Mouse (Mus musculus) ES-Bruce4 (cell line): ENCODE measurements around the gene 2510009E07Rik. TPM values are rescaled to one million over a fixed set of nuclear protein-coding genes. Genes with fewer than 3 reads are reported as not detected.

ENCODE experiments used
- H3K27ac ChIP-seq: 2 replicates; pipeline ENCODE4 v1.5.1; 2012; ENCODE audit warnings: low read length, inconsistent platforms; ENCODE audit not compliant: insufficient read depth
- H3K27me3 ChIP-seq: 2 replicates; pipeline ENCODE4 v1.6.1; 2012; ENCODE audit warnings: mild to moderate bottlenecking, low read length, inconsistent platforms; ENCODE audit not compliant: control insufficient read depth, poor library complexity, insufficient read depth, severe bottlenecking
- H3K36me3 ChIP-seq: 2 replicates; pipeline ENCODE4 v1.6.1; 2012; ENCODE audit warnings: inconsistent platforms, mild to moderate bottlenecking, low read length, moderate library complexity; ENCODE audit not compliant: control insufficient read depth, poor library complexity, insufficient read depth, severe bottlenecking
- H3K4me1 ChIP-seq: one replicate; pipeline ENCODE4 v1.8.1; 2011; ENCODE audit warnings: low read length; ENCODE audit not compliant: control insufficient read depth, insufficient read depth
- H3K4me3 ChIP-seq: 2 replicates; pipeline ENCODE4 v1.5.1; 2011; ENCODE audit warnings: low read depth, mild to moderate bottlenecking, low read length
- H3K9ac ChIP-seq: 2 replicates; pipeline ENCODE4 v1.6.1; 2012; ENCODE audit warnings: low read depth, mild to moderate bottlenecking, inconsistent platforms; ENCODE audit not compliant: poor library complexity, severe bottlenecking
- H3K9me3 ChIP-seq: replicated peaks from 2 replicates; pipeline ENCODE4 v1.6.1; 2012; ENCODE audit warnings: mild to moderate bottlenecking, low read length, inconsistent platforms; ENCODE audit not compliant: control insufficient read depth, poor library complexity, insufficient read depth, severe bottlenecking
- CTCF ChIP-seq: IDR thresholded peaks from one replicate; pipeline ENCODE4 v1.8.1; 2011; ENCODE audit warnings: low read depth, low read length
- EP300 ChIP-seq: IDR thresholded peaks from 2 replicates; pipeline ENCODE4 v1.6.1; 2011; ENCODE audit warnings: low read depth, low read length; ENCODE audit not compliant: insufficient read depth
- POLR2A ChIP-seq: IDR thresholded peaks from one replicate; pipeline ENCODE4 v1.8.1; 2011; ENCODE audit warnings: low read length; ENCODE audit not compliant: insufficient read depth
- polyA plus RNA-seq: library from polyadenylated mRNA; stranded (reverse); fragments of >200 nt; gene quantifications from 2 replicates; pipeline ENCODE4 v1.2.4, GENCODE M21; 2011; ENCODE audit warnings: low read depth; ENCODE audit not compliant: missing spikeins, insufficient read depth, insufficient read length

2510009E07Rik gene
- 0.39 and 1.1 TPM in 2 replicates for polyA plus RNA-seq

DNA sequence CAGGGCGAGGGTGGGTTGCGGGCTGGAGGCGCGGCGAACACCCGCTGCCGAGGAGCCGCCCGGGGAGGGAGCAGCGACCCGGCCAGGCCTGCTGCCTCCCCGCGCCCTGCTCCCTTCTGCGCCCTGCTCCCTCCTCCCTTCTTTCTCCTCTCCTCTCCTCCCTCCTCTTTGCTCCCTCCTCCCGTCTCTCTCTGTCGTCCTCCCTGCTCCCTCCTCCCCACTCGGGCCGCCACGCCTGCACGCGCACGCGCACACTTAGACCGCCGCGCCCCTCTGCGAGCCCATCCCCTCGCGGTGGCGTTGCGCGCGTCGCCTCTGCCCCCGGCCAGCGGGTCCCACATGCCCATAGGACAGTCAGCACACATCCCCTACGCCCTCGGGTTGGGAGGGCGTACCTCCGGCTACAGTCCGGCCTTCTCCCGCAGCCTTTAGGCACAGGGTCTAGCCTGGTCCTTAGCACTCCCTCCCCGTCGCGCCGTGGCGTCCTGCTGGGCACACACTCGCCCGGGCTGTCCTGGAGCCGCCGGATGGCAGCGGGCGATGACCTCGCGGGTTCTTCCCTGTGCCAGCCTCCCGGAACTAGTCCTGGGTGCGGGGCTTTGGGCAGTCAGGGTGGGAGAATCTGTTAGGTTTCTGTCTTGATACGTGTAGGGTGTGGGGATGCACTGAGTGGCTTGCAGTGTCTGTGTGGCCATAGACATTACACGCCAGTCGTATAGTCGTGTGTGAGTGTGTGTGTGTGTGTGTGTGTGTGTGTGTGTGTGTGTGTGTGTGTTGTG, at the start of gene 2510009E07Rik:
Gene 2510009E07Rik, minus strand, starts transcription at position 203 of the 779 bp plus-strand sequence.
- Histone ChIP-seq H3K9ac (peak within 1 kb of the TSS; percentile 49), H3K27me3 (no peaks in the 10 kb centered on the region; the same call in 1 of the 2 replicates), H3K9me3 (peaks cover 1% of the 10 kb centered on the region), H3K27ac (no peak within 1 kb of the TSS), H3K4me3 (peak within 1 kb of the TSS; percentile 71), H3K36me3 (no peaks in the 10 kb centered on the region), H3K4me1 (no peaks in the 10 kb centered on the region)
- TF ChIP-seq POLR2A (no peak), EP300 (peak; percentile 57; the same call in 1 of the 2 replicates)

DNA sequence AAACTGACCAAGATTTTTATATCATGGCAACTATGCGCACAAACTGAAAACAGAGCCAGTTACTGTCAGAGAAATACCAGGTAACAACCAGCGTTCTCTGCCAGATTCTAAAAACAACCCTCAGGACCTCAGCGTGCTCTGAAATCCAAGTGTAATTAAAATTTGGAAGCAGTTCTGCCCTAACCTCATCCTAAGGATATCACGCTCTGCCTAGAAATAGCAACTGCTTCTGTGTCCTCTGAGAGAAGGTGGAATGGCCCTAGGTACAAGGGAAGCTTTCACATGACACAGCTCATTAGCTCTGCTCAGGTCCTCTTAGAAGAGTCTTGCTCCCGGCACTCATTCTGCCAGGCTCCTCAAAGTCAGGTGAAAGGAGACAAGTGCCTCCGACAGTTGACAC, 48.9 kb upstream of the 2510009E07Rik start:
- H3K36me3 ChIP-seq: no peaks in the 10 kb centered on the region
- no peaks in the 10 kb centered on the region for H3K4me1 ChIP-seq
- no peak overlapping the region for H3K9ac ChIP-seq
- H3K27ac ChIP-seq: no peak overlapping the region
- no peaks in the 10 kb centered on the region for H3K27me3 ChIP-seq
- no peak overlapping the region for H3K4me3 ChIP-seq
- no peak for TF ChIP-seq POLR2A
- TF ChIP-seq CTCF: no peak
- no peak for TF ChIP-seq EP300
- H3K9me3 ChIP-seq: no peaks in the 10 kb centered on the region; the same call in 1 of the 2 replicates

DNA sequence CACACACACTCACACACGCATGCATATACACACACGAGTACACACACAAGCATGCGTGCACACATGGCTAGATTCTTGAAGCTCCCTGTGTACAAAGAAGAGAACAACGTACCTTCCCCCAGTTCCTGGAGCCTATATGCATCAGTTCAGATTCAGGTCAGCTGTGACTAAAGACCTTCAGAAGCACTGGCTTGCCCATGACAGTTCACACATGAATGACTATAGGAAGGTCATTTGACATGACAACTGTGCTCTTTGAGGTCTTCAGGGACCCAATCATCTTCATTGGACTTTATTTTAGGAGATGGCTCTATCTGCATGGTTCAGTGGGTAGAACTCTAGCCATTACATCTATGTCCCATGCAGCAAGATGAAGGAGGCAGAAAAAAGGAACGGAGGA, 48.4 kb upstream of the 2510009E07Rik start:
- TF ChIP-seq EP300: no peak
- no peak for TF ChIP-seq POLR2A
- no peak for TF ChIP-seq CTCF
- Histone ChIP-seq H3K27me3 (no peaks in the 10 kb centered on the region), H3K4me3 (no peak overlapping the region), H3K9ac (no peak overlapping the region), H3K9me3 (no peaks in the 10 kb centered on the region; the same call in 1 of the 2 replicates), H3K36me3 (no peaks in the 10 kb centered on the region), H3K4me1 (no peaks in the 10 kb centered on the region), H3K27ac (no peak overlapping the region)

DNA sequence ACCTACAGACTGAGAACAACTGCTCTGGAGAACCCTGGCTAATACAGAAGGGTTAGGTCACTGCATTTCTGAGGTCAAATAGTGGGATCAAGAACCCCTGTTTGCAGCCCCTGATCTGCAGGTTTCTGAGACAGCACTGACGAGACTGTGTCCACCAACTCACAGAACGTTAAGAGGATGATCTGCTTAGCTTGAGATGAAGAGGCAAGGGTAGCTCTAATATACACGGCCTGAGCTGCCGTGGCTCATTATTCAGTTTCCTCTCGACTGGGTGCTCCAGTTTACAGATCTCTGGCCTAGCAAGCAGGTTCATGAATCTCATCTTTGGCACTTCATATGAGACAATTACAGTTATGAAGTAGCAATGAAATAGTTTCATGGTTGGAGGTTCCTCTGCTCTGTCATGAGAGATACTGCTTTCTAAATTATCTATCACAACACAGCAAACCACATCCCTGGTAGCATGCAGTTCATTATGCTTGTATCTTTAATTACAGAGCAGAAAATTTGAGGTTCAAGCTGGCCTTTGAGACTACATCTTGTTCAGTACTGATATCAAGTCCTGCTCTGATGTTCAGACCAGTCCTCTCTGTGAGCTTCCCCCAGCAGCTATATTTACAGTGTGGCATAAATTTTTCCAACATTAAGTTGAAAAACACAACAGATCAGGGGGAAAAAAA, 47.9 kb upstream of the 2510009E07Rik start:
- H3K27me3 ChIP-seq: no peaks in the 10 kb centered on the region
- H3K36me3 ChIP-seq: no peaks in the 10 kb centered on the region
- TF ChIP-seq EP300: no peak
- TF ChIP-seq CTCF: no peak
- TF ChIP-seq POLR2A: no peak
- no peak overlapping the region for H3K9ac ChIP-seq
- no peak overlapping the region for H3K27ac ChIP-seq
- no peaks in the 10 kb centered on the region; the same call in 1 of the 2 replicates for H3K9me3 ChIP-seq
- H3K4me3 ChIP-seq: no peak overlapping the region
- no peaks in the 10 kb centered on the region for H3K4me1 ChIP-seq

DNA sequence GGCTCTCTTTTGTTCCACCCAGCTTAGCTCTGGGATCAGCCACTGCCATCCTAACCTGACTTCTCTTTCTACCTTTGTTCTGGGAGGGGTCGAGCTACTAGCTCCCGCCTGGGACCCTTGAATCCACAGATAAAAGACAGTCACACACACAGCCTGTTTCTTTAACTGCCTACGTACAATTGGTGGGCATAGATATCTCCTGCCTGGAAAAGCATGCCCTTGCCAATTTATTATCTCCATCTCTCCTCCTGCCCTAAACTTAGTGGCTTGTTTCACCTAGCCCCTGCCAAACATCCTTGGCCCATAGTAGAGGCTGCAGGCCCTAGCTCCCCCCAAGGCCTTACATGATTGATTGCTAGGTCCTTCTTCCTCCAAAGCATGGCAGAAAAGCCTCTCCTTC, 47.1 kb upstream of the 2510009E07Rik start:
- H3K27ac ChIP-seq: no peak overlapping the region
- H3K4me3 ChIP-seq: no peak overlapping the region
- no peaks in the 10 kb centered on the region for H3K4me1 ChIP-seq
- no peak for TF ChIP-seq CTCF
- no peak for TF ChIP-seq POLR2A
- no peak for TF ChIP-seq EP300
- H3K9me3 ChIP-seq: no peaks in the 10 kb centered on the region; the same call in 1 of the 2 replicates
- no peaks in the 10 kb centered on the region for H3K36me3 ChIP-seq
- H3K27me3 ChIP-seq: no peaks in the 10 kb centered on the region
- no peak overlapping the region for H3K9ac ChIP-seq

DNA sequence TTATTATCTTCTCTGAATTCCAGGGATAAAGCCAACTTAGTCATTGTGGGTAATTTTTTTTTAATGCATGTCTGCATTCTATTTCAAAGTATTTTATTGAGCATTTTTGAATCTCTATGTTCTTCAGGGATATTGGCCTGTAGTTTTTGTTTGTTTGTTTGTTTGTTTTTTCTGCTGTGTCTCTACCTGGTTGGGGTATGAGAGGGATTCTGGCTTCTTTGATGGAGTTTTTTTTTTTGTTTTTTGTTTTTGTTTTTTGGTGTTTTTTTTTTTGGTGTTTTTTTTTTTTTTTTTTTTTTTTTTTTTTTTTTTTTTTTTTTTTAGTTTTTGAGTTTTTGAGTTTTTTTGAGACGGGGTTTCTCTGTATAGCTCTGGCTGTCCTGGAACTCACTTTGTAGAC, 41.2 kb upstream of the 2510009E07Rik start:
- Histone ChIP-seq H3K4me1 (no peaks in the 10 kb centered on the region), H3K4me3 (no peak overlapping the region)
- TF ChIP-seq POLR2A: no peak
- no peak for TF ChIP-seq CTCF
- no peak for TF ChIP-seq EP300

More for the DNA sequence above, 41.2 kb upstream of the 2510009E07Rik start:
- no peak overlapping the region for H3K9ac ChIP-seq
- H3K9me3 ChIP-seq: no peaks in the 10 kb centered on the region
- no peaks in the 10 kb centered on the region for H3K27me3 ChIP-seq
- no peaks in the 10 kb centered on the region for H3K36me3 ChIP-seq
- no peak overlapping the region for H3K27ac ChIP-seq
